Mouse (Mus musculus) megakaryocyte-erythroid progenitor cell, adult 5-6 weeks (primary cell): ENCODE data around the gene Olfr1226. TPM values are rescaled to one million over a fixed set of nuclear protein-coding genes. Genes with fewer than 3 reads are reported as not detected.
"Not testable (repeated sequence)": the region's sequence is repeated elsewhere in the genome, so short reads cannot be mapped to it uniquely, and the experiment has no call there.

Experiments
- ATAC-seq: replicated peaks from 2 replicates; pipeline ENCODE4 v1.8.0; 2016; ENCODE audit warnings: mild to moderate bottlenecking, inconsistent platforms; ENCODE audit not compliant: severe bottlenecking, poor library complexity, low FRiP score, low TSS enrichment
- total RNA-seq, 2 experiments: library from RNA; stranded (forward) in 1 of 2; stranded (reverse) in 1 of 2; fragments of 200-1000, 215-1000 nt in 1 of 2; fragments of >200 nt in 1 of 2; fragmentation: Nextera tagmentation in 1 of 2; gene quantifications; 2 replicates each; pipeline ENCODE4 v1.2.3; 2014 to 2017

Gene Olfr1226
- total RNA-seq (2014; fragmentation: Nextera tagmentation) (not detected in 2 replicates), total RNA-seq (2017) (not detected in 2 replicates)

DNA sequence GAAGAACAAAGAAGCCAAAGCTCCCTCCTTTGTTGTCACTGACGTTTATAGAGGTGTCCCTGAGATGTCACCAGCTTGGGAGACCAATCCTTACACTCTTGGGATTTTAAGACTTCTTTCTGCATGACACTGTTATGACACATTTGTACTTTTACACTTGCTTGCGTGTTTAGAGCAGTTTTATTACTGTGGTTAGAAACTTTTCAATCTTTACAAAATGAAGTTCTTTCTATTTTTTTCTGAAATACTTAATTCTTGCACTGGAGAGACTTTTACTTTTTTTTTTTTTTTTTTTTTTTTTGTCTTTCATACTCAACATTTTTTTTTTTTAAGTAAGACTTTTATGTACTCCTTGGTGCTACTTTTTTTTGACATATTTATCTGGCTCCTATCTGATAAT, at the start of gene Olfr1226:
Gene Olfr1226, minus strand, starts transcription at position 101 of the 400 bp plus-strand sequence.
- no peak for ATAC-seq

DNA sequence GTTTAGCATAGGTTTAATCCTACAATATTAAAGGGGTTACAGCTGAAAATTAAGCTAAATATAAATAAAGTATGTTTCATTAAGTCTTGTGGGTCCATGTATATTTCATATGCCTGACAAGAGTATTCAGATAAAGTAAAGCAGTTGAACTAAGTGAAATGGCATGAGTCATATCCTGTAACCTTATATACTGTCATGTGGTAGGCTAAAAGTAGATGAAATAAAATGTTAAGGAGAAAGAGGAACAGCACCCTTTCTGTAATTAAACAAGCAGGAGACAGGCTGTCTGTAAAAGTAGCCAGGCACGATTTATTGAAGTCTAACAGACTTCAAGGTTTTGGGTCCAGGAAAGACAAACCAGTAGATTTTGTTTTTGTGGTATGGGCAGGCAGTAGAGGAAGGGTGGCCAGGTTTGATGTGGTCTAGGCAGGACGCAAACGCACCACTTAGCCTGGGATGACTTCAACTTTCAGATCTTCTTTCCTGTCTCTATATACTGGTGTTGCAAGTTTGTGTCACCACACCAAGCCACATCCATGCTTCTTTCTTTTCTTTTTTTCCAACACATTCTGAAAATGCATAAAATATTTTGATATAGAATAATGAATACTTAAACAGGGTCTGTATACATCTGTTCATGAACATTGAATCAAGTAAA, 3.4 kb downstream of the Olfr1226 start:
- ATAC-seq = no peak

DNA sequence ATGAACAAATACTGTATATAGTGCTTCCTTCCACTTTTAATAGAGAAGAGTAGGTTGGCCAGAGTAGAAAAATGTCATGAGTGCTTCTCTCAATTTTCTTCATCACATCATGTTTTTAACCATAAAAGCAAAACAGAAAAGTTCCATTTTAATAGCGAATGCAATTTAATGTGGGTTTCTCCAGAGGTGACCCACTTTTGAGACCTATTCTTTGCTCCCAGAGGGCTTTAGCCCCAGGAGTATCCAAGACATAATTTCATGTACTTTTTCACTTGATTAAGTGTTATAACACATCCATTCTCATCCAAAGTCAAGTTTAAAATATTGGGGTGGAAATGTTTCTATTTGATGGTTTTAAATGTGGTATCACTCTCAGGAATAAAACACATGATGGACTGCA, 25.3 kb downstream of the Olfr1226 start, which contains the start of gene Olfr1225:
Gene Olfr1225, minus strand, starts transcription at position 101 of the 400 bp plus-strand sequence.
- ATAC-seq = no peak

DNA sequence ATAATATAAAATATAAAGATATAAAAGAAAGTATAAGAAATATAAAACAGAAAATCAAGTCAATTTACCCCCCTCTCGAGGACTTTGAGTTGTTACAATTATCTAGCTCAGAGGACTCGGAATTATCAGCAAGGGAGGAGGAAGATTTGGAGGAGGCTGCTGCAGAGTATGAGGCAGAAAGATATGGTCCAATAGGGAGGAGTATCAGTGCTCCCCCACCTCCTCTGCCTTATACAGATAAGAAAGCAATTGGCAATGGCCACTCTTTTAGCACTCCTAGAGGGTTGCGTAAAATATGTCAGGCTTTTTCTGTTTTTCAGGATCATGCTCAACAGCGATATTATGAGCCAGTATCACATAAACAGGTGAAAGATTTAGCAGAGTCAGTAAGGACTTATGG, 35.1 kb downstream of the Olfr1226 start:
- not testable (repeated sequence) for ATAC-seq

DNA sequence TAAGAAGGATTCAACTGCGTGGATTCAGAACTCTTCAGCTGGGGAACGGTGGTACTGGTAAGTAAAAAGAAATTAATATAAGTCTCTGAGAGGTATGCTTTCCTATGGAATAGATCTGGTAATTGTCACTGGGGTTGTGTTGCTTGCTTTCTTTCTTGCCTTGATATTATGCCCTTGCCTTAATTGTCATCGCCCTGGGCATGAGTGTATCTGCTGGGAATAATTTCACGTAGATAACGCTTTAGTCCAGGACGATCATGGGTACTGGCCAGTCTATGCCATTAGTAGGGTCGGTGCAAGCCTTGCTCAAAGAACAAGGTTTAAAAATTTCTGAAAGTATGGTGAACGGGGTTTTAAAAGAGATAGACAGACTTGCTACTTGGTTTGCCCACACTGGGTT, 35.9 kb downstream of the Olfr1226 start, which contains the start of gene Olfr1224-ps1:
Gene Olfr1224-ps1, minus strand, starts transcription at position 101 of the 400 bp plus-strand sequence.
- not testable (repeated sequence) for ATAC-seq

DNA sequence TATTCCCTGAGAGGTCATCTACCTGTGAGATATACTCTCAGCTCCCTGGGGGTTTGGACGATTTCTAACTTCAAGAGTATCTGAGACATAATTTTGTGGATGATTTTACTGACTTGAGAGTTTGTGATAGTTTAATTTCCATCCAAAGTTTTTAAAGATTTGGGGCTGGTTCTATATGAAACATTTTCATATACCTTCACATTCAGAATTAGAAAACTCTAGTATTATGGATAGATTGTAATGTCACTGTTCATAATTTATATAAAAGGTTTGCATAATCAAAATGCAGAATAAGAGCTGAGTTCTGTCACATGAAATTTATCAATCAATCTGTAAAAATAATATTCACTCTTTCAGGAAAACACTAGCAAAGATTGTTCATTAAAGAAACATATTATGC, 48.4 kb downstream of the Olfr1226 start, which contains the start of gene Olfr1223:
Gene Olfr1223, minus strand, starts transcription at position 101 of the 400 bp plus-strand sequence.
- no peak for ATAC-seq

Other genes starting within 250 kb of the Olfr1226 start
- not detected in 2 replicates for gene Olfr1212, start 246.1 kb downstream of the Olfr1226 start, total RNA-seq (2014; fragmentation: Nextera tagmentation)
- not detected in 2 replicates for gene Olfr1212, start 246.1 kb downstream of the Olfr1226 start, total RNA-seq (2017)
- not detected in 2 replicates for gene Gm13762, start 219.8 kb downstream of the Olfr1226 start, total RNA-seq (2014; fragmentation: Nextera tagmentation)
- not detected in 2 replicates for gene Gm13762, start 219.8 kb downstream of the Olfr1226 start, total RNA-seq (2017)
- gene Olfr1214, start 207.4 kb downstream of the Olfr1226 start, total RNA-seq (2014; fragmentation: Nextera tagmentation) = not detected in 2 replicates
- gene Olfr1214, start 207.4 kb downstream of the Olfr1226 start, total RNA-seq (2017) = not detected in 2 replicates
- gene Olfr1215, start 193.1 kb downstream of the Olfr1226 start, total RNA-seq (2014; fragmentation: Nextera tagmentation) = not detected in 2 replicates
- gene Olfr1215, start 193.1 kb downstream of the Olfr1226 start, total RNA-seq (2017) = not detected in 2 replicates
- not detected in 2 replicates for gene Olfr1216, start 181.7 kb downstream of the Olfr1226 start, total RNA-seq (2014; fragmentation: Nextera tagmentation)
- gene Olfr1216, start 181.7 kb downstream of the Olfr1226 start, total RNA-seq (2017) = not detected in 2 replicates
- gene Olfr1217, start 168.0 kb downstream of the Olfr1226 start, total RNA-seq (2014; fragmentation: Nextera tagmentation) = not detected in 2 replicates
- gene Olfr1217, start 168.0 kb downstream of the Olfr1226 start, total RNA-seq (2017) = not detected in 2 replicates
- not detected in 2 replicates for gene Olfr1218, start 138.9 kb downstream of the Olfr1226 start, total RNA-seq (2014; fragmentation: Nextera tagmentation)
- gene Olfr1218, start 138.9 kb downstream of the Olfr1226 start, total RNA-seq (2017) = not detected in 2 replicates
- gene Olfr1219, start 116.5 kb downstream of the Olfr1226 start, total RNA-seq (2014; fragmentation: Nextera tagmentation) = not detected in 2 replicates
- gene Olfr1219, start 116.5 kb downstream of the Olfr1226 start, total RNA-seq (2017) = not detected in 2 replicates
- not detected in 2 replicates for gene Olfr1220, start 93.2 kb downstream of the Olfr1226 start, total RNA-seq (2014; fragmentation: Nextera tagmentation)
- gene Olfr1220, start 93.2 kb downstream of the Olfr1226 start, total RNA-seq (2017) = not detected in 2 replicates
- gene Olfr1221, start 82.8 kb downstream of the Olfr1226 start, total RNA-seq (2014; fragmentation: Nextera tagmentation) = not detected in 2 replicates
- gene Olfr1221, start 82.8 kb downstream of the Olfr1226 start, total RNA-seq (2017) = not detected in 2 replicates
- gene Olfr1222, start 67.0 kb downstream of the Olfr1226 start, total RNA-seq (2014; fragmentation: Nextera tagmentation) = not detected in 2 replicates
- not detected in 2 replicates for gene Olfr1222, start 67.0 kb downstream of the Olfr1226 start, total RNA-seq (2017)
- not detected in 2 replicates for gene Olfr1223, start 48.5 kb downstream of the Olfr1226 start, total RNA-seq (2014; fragmentation: Nextera tagmentation)
- not detected in 2 replicates for gene Olfr1223, start 48.5 kb downstream of the Olfr1226 start, total RNA-seq (2017)
- not detected in 2 replicates for gene Olfr1224-ps1, start 36.0 kb downstream of the Olfr1226 start, total RNA-seq (2014; fragmentation: Nextera tagmentation)
- gene Olfr1224-ps1, start 36.0 kb downstream of the Olfr1226 start, total RNA-seq (2017) = not detected in 2 replicates
- not detected in 2 replicates for gene Olfr1225, start 25.4 kb downstream of the Olfr1226 start, total RNA-seq (2014; fragmentation: Nextera tagmentation)
- not detected in 2 replicates for gene Olfr1225, start 25.4 kb downstream of the Olfr1226 start, total RNA-seq (2017)
- not detected in 2 replicates for gene Olfr1228, start 54.0 kb upstream of the Olfr1226 start, total RNA-seq (2014; fragmentation: Nextera tagmentation)
- gene Olfr1228, start 54.0 kb upstream of the Olfr1226 start, total RNA-seq (2017) = not detected in 2 replicates
- gene Olfr1229, start 88.0 kb upstream of the Olfr1226 start, total RNA-seq (2014; fragmentation: Nextera tagmentation) = not detected in 2 replicates
- not detected in 2 replicates for gene Olfr1229, start 88.0 kb upstream of the Olfr1226 start, total RNA-seq (2017)
- not detected in 2 replicates for gene Olfr1230, start 97.2 kb upstream of the Olfr1226 start, total RNA-seq (2014; fragmentation: Nextera tagmentation)
- not detected in 2 replicates for gene Olfr1230, start 97.2 kb upstream of the Olfr1226 start, total RNA-seq (2017)
- gene Olfr1231, start 107.0 kb upstream of the Olfr1226 start, total RNA-seq (2014; fragmentation: Nextera tagmentation) = not detected in 2 replicates
- gene Olfr1231, start 107.0 kb upstream of the Olfr1226 start, total RNA-seq (2017) = not detected in 2 replicates
- not detected in 2 replicates for gene Olfr1232, start 129.6 kb upstream of the Olfr1226 start, total RNA-seq (2014; fragmentation: Nextera tagmentation)
- gene Olfr1232, start 129.6 kb upstream of the Olfr1226 start, total RNA-seq (2017) = not detected in 2 replicates
- gene Olfr1233, start 142.3 kb upstream of the Olfr1226 start, total RNA-seq (2014; fragmentation: Nextera tagmentation) = not detected in 2 replicates
- gene Olfr1233, start 142.3 kb upstream of the Olfr1226 start, total RNA-seq (2017) = not detected in 2 replicates
- gene Olfr1234, start 164.8 kb upstream of the Olfr1226 start, total RNA-seq (2014; fragmentation: Nextera tagmentation) = not detected in 2 replicates
- gene Olfr1234, start 164.8 kb upstream of the Olfr1226 start, total RNA-seq (2017) = not detected in 2 replicates
- gene Olfr1238, start 209.6 kb upstream of the Olfr1226 start, total RNA-seq (2014; fragmentation: Nextera tagmentation) = not detected in 2 replicates
- gene Olfr1238, start 209.6 kb upstream of the Olfr1226 start, total RNA-seq (2017) = not detected in 2 replicates
- gene Olfr1239, start 220.4 kb upstream of the Olfr1226 start, total RNA-seq (2014; fragmentation: Nextera tagmentation) = not detected in 2 replicates
- not detected in 2 replicates for gene Olfr1239, start 220.4 kb upstream of the Olfr1226 start, total RNA-seq (2017)
- gene Olfr1240, start 243.0 kb upstream of the Olfr1226 start, total RNA-seq (2014; fragmentation: Nextera tagmentation) = not detected in 2 replicates
- not detected in 2 replicates for gene Olfr1240, start 243.0 kb upstream of the Olfr1226 start, total RNA-seq (2017)